Mouse (Mus musculus): ENCODE results near the gene Lrrc18.

Gene Lrrc18

GRCm38 (mm10) chr14:33053441-33053840, 62.3 kb downstream of the Lrrc18 start:
- DNase-seq = no peak

GRCm38 (mm10) chr14:33058881-33059660, 67.9 kb downstream of the Lrrc18 start:
- DNase-seq = no peak

GRCm38 (mm10) chr14:33062996-33063395, 71.8 kb downstream of the Lrrc18 start:
- DNase-seq = no peak

Measured in kidney, postnatal 25 days (tissue).